Mouse (Mus musculus) layer of hippocampus, postnatal 14 days (tissue): ENCODE results near the gene Dgkg. TPM values are rescaled to one million over a fixed set of nuclear protein-coding genes. Genes with fewer than 3 reads are reported as not detected.

Experiments
- DNase-seq, 2 experiments: peaks; one replicate each; pipeline ENCODE4 v3.0.0; 2021 to 2022; ENCODE audit warnings: low spot score in 2 of 2, mixed read lengths in 1 of 2
- total RNA-seq, 2 experiments: library from RNA; stranded (reverse); gene quantifications; 2 replicates each; pipeline ENCODE4 v1.2.3; 2021

Gene Dgkg
- total RNA-seq, 2 experiments from 2014 or later: 167 to 172 TPM

- DNase-seq: no peak
Observed at GRCm38 (mm10) chr16:22503467-22503866, 153.6 kb downstream of the Dgkg start.

GRCm38 (mm10) chr16:22501855-22502254 is 155.2 kb downstream of the Dgkg start:
- no peak for DNase-seq

- no peak for DNase-seq
Observed at GRCm38 (mm10) chr16:22500561-22500960, 156.5 kb downstream of the Dgkg start.

- no peak for DNase-seq
Observed at GRCm38 (mm10) chr16:22499951-22500350, 157.1 kb downstream of the Dgkg start.

GRCm38 (mm10) chr16:22499447-22499846 is 157.6 kb downstream of the Dgkg start:
- DNase-seq: no peak

- no peak for DNase-seq
Observed at GRCm38 (mm10) chr16:22497976-22498375, 159.0 kb downstream of the Dgkg start.

- no peak for DNase-seq
Observed at GRCm38 (mm10) chr16:22495259-22495658, 161.8 kb downstream of the Dgkg start.

GRCm38 (mm10) chr16:22494815-22495214 is 162.2 kb downstream of the Dgkg start:
- no peak for DNase-seq

- DNase-seq: no peak
Observed at GRCm38 (mm10) chr16:22493396-22493795, 163.6 kb downstream of the Dgkg start.

- DNase-seq: peak; percentile 32 to 49
Observed at GRCm38 (mm10) chr16:22491446-22492166, 165.4 kb downstream of the Dgkg start.

- no peak for DNase-seq
Observed at GRCm38 (mm10) chr16:22483900-22484299, 173.1 kb downstream of the Dgkg start.

GRCm38 (mm10) chr16:22479322-22479721 is 177.7 kb downstream of the Dgkg start:
- DNase-seq: no peak

GRCm38 (mm10) chr16:22471728-22472127 is 185.3 kb downstream of the Dgkg start:
- no peak for DNase-seq

GRCm38 (mm10) chr16:22469385-22469784 is 187.6 kb downstream of the Dgkg start:
- DNase-seq: no peak

- no peak for DNase-seq
Observed at GRCm38 (mm10) chr16:22467111-22467510, 189.9 kb downstream of the Dgkg start.

- no peak for DNase-seq
Observed at GRCm38 (mm10) chr16:22466381-22466780, 190.6 kb downstream of the Dgkg start.

GRCm38 (mm10) chr16:22462220-22462619 is 194.8 kb downstream of the Dgkg start:
- DNase-seq: peak in 1 of 2 experiments; percentile 27

GRCm38 (mm10) chr16:22461728-22462127 is 195.3 kb downstream of the Dgkg start:
- DNase-seq: no peak

- no peak for DNase-seq
Observed at GRCm38 (mm10) chr16:22460960-22461359, 196.1 kb downstream of the Dgkg start.

GRCm38 (mm10) chr16:22452082-22452481 is 204.9 kb downstream of the Dgkg start:
- DNase-seq: no peak

GRCm38 (mm10) chr16:22448093-22448492 is 208.9 kb downstream of the Dgkg start:
- DNase-seq: no peak

- DNase-seq: no peak
Observed at GRCm38 (mm10) chr16:22444786-22445185, 212.2 kb downstream of the Dgkg start.

GRCm38 (mm10) chr16:22442202-22442601 is 214.8 kb downstream of the Dgkg start:
- no peak for DNase-seq
